Mouse (Mus musculus) spleen, postnatal 36 days (tissue): ENCODE measurements at regions not wholly inside any gene's neighbourhood (a gene's known extent, or its start where the extent isn't known, plus 50 kb on each side); places are given as distances from the start of the nearest gene placed in this dataset.
A peak's percentile ranks its signal among the peaks of the same experiment; 100 is the strongest.
"Not testable (repeated sequence)": the region's sequence is repeated elsewhere in the genome, so short reads cannot be mapped to it uniquely, and the experiment has no call there.

Experiments
- DNase-seq, 2 experiments: peaks; one replicate each; pipeline ENCODE4 v3.0.0; 2022; ENCODE audit warnings: low spot score in 2 of 2, mixed read lengths in 1 of 2

DNA sequence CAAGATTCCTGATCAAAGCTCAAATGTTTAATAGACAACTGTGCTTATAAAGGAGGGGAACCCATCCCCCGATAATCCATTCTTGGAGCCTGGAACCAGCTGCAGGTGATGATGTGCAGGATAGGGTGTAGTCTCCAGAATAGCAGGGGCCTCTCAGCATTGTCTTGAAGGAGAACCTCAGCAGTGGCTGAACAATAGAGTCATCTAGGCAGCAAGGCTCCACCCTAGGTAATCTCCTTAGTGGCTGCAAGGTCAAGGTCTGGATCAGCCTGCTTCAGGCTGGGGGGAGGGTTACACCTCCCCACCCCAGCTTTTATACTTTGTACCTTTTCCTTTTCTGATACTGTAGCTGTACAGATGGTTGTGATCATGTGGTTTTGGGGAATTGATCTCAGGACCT is 116.8 kb upstream of the Mettl4 start:
- no peak for DNase-seq

DNA sequence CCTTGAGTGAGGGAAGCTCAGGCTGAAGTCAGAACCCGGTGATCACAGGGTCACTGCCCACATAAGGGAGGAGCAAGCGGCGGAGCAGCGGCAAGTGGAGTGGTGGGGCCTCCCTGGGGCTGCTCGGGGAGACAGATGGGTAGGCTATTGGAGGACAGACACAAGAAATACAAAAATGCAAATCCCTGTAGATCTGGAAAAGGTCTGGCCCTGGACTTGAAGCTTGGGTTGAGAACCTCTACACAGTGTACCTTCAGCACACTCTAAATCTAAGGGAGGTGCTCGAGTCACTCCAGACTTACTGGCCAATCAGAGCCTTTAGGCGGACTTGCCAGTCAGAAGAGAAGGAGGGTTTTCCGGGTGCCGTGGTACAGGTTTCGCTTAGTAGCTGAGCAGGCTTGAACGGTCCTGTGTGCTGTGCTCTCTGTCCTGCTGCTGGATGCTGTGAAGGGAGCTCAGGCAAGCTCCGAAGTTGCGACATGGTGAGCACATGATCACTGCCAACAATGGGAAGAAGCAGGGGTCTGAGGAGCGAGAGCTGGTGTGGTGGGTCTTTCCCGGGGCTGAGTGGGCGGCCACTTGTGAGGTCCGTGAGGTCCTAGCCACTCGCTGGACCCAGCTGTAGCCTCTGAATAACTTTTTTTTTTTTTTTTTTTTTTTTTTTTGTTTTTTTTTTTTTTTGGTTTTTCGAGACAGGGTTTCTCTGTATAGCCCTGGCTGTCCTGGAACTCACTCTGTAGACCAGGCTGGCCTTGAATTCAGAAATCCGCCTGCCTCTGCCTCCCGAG is 114.9 kb upstream of the Mettl4 start:
- DNase-seq, result peak; percentile 78 to 81

DNA sequence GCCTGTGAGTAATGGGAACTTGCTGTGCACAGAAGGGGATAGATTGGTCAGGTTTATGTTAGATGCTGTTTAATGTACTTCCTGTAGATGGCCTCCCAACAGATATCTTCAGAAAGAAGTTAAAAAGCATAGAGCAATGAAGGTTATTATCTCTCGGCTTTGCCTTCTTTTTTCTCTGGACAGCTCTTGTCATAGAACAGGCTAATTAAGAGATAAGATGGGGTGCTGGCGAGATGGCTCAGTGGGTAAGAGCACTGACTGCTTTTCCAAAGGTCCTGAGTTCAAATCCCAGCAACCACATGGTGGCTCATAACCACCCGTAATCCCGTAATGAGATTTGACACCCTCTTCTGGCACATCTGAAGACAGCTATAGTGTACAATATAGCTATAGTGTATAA is 104.9 kb upstream of the Mettl4 start:
- not testable (repeated sequence) for DNase-seq

DNA sequence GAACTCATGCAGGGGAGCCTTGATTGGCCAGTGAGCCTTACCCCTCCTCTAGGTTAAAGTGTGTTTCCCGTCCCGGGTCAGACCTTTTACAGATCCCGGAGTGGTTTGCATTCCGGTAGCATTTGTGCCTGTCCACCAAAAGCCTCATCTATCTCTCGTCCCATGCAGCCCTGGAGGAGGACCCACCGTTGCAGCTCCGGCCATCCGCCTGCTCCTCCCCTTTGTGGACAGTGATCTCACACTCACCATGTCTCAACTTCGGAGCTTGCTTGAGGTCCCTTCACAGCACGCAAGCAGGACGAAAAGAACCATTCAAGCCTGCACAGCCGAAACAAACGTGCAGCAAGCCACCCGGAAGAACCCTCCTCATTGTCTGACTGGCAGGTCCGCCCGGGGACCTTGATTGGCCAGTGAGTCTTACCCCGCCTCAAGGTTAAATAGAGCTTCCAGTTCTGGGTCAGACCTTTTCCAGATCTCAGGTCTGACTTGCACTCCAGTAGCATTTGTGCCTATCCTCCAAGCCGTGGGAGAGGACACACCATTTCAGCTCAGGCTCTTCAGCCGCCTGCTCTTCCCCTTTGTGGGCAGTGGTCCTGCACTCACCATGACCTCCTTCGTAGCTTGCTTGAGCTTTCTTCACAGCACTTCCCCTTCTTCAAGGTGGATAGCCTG is 84.8 kb upstream of the Mettl4 start:
- DNase-seq, result peak; percentile 81 to 83

DNA sequence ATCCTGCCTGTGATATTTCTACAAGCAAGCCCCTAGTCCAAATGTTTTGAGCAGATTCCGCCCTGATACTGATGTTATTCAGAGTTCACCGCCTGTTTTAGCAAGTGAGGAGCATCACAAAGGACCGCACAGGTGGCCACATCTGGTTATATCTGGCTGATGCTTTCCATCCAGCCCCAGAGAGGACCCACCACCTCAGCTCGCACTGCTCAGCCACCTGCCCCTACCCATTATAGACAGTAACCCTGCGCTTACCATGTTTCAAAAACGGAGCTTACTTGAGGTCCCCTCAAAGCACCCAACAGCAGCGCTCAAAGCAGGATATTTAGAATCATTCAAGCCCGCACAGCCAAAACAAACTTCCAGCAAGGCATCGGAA is 84.2 kb upstream of the Mettl4 start:
- not testable (repeated sequence) for DNase-seq

DNA sequence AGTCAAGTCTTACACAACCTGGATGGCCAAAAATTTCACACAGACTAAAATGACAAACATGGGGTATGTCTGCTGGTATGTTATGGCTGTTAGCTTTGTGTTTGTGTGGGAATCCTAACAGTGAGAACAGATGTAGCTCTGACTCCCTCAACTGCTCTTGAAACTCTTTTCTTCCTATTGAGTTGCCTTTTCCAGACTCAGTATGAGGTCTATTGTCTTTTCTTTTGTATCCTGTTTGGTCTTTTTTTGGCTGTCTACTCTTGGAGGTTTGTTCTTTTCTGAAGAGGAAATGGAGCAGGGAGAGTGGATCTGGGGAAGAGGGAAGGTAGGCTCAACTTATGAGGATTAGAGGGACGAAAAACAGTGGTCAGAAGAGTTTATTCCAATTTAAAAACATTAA is 76.6 kb upstream of the Mettl4 start:
- DNase-seq, result not testable (repeated sequence)

DNA sequence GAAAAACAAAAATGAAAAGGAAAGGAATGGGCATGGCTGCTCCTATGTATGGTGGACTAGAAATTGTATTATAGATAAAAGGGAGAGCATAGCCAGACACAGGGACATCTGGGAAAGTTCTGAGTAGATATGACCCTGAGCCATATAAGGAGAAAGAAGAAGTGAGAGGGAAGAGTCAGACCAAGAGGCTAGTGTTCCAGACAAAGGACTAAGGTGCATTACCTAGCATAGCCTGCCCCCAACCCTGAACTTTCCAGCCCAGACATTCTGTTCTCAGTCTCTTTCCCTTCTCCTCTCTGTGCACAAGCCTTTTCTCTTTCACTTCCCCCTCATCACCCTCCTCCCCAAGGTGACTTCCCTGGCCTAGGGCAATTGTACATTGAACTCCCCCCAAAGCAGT is 58.9 kb upstream of the Mettl4 start:
- no peak for DNase-seq
